Comparison of ENCODE assay signal across 17 mouse cellular contexts in genomic region chr14:101664274-101664673, GRCm38 (mm10).
"Had no signal": no experiment of that assay in that cellular context is flagged by ENCODE, and none has a peak within 500 bp of the region (broad histone marks: within the 10 kb centered on the region; RNA-seq: fewer than 3 reads in every experiment).

No protein-coding gene starts in this region.

- H3K9ac ChIP-seq: lung, embryonic 14.5 days; neural tube, embryonic 13.5 days; neural tube, embryonic 15.5 days had no signal

- H3K27me3 ChIP-seq: neural tube, embryonic 13.5 days; neural tube, embryonic 15.5 days had no signal

- H3K9me3 ChIP-seq: neural tube, embryonic 13.5 days; neural tube, embryonic 15.5 days had no signal

- H3K4me3 ChIP-seq: myocyte; neural tube, embryonic 13.5 days; neural tube, embryonic 15.5 days had no signal

- DNase-seq: lung, adult 18-20 months; lung, embryonic 14.5 days; lung, postnatal 10 days; lung, postnatal 4 days; midbrain, embryonic 14.5 days; retina, postnatal 1 day; right cerebral cortex, adult 18-20 months; right cerebral cortex, postnatal 25 days; right cerebral cortex, postnatal 4 days; spleen, adult 18-20 months; thymus, adult 18-20 months; thymus, postnatal 14 days; thymus, postnatal 36 days had no signal

- H3K27ac ChIP-seq: neural tube, embryonic 13.5 days; neural tube, embryonic 15.5 days had no signal

- H3K4me2 ChIP-seq: lung, embryonic 14.5 days; midbrain, embryonic 11.5 days; neural tube, embryonic 13.5 days; neural tube, embryonic 15.5 days had no signal
